Mouse (Mus musculus): Measurements from ENCODE around the gene Akap2. TPM values are rescaled to one million over a fixed set of nuclear protein-coding genes. Genes with fewer than 3 reads are reported as not detected.

The Akap2 gene
- polyA plus RNA-seq, 1 experiment from 2014 or later: 29.9 TPM

- no peaks in the 10 kb centered on the region for H3K36me3 ChIP-seq
- ATAC-seq (ENCODE audit: low FRiP score): no peak
- no peak overlapping the region for H3K27ac ChIP-seq
- peaks cover 4% of the 10 kb centered on the region; the same call in 1 of the 2 replicates for H3K4me1 ChIP-seq
- H3K9ac ChIP-seq: no peak overlapping the region
- no peak overlapping the region for H3K4me3 ChIP-seq
- H3K27me3 ChIP-seq: no peaks in the 10 kb centered on the region
- H3K4me2 ChIP-seq (replicated peaks): no peak overlapping the region
- H3K9me3 ChIP-seq (replicated peaks): no peaks in the 10 kb centered on the region
Observed at GRCm38 (mm10) chr4:57715849-57716248, 1.6 kb upstream of the Akap2 start.

GRCm38 (mm10) chr4:57716735-57717134 lies 722 bp upstream of the Akap2 start:
- Histone ChIP-seq H3K9me3 (replicated peaks) (no peaks in the 10 kb centered on the region), H3K4me3 (no peak overlapping the region), H3K27me3 (no peaks in the 10 kb centered on the region), H3K27ac (no peak overlapping the region), H3K9ac (no peak overlapping the region), H3K4me1 (peaks cover 4% of the 10 kb centered on the region; the same call in 1 of the 2 replicates), H3K4me2 (replicated peaks) (no peak overlapping the region), H3K36me3 (no peaks in the 10 kb centered on the region)
- ATAC-seq (ENCODE audit: low FRiP score): no peak; the same call in 1 of the 2 replicates
- 37% methylated on average over 4 of the region's 4 CpGs for whole genome bisulfite sequencing

GRCm38 (mm10) chr4:57719370-57719769 lies 1.9 kb downstream of the Akap2 start:
- Histone ChIP-seq H3K9ac (no peak overlapping the region), H3K4me2 (replicated peaks) (no peak overlapping the region), H3K4me3 (no peak overlapping the region), H3K4me1 (peaks cover 4% of the 10 kb centered on the region; the same call in 1 of the 2 replicates), H3K27me3 (no peaks in the 10 kb centered on the region), H3K27ac (no peak overlapping the region), H3K9me3 (replicated peaks) (no peaks in the 10 kb centered on the region), H3K36me3 (no peaks in the 10 kb centered on the region)
- no peak for ATAC-seq (ENCODE audit: low FRiP score)
- 93% methylated on average over 1 of the region's 1 CpGs for WGBS

GRCm38 (mm10) chr4:57720869-57721361 lies 3.5 kb downstream of the Akap2 start:
- Histone ChIP-seq H3K27ac (no peak overlapping the region), H3K4me2 (replicated peaks) (no peak overlapping the region), H3K9me3 (replicated peaks) (no peaks in the 10 kb centered on the region), H3K36me3 (no peaks in the 10 kb centered on the region), H3K4me1 (peaks cover 4% of the 10 kb centered on the region; the same call in 1 of the 2 replicates), H3K27me3 (no peaks in the 10 kb centered on the region), H3K9ac (no peak overlapping the region), H3K4me3 (no peak overlapping the region)
- WGBS: 27% methylated on average over 7 of the region's 7 CpGs
- no peak for ATAC-seq (ENCODE audit: low FRiP score)

- ATAC-seq (ENCODE audit: low FRiP score): no peak
- Histone ChIP-seq H3K4me3 (no peak overlapping the region), H3K9me3 (replicated peaks) (no peaks in the 10 kb centered on the region), H3K36me3 (no peaks in the 10 kb centered on the region), H3K9ac (no peak overlapping the region), H3K4me1 (peaks cover 4% of the 10 kb centered on the region; the same call in 1 of the 2 replicates), H3K4me2 (replicated peaks) (no peak overlapping the region), H3K27ac (no peak overlapping the region), H3K27me3 (no peaks in the 10 kb centered on the region)
- WGBS: 84% methylated on average over 4 of the region's 4 CpGs
Observed at GRCm38 (mm10) chr4:57722296-57722695, 4.8 kb downstream of the Akap2 start.

- no peaks in the 10 kb centered on the region for H3K36me3 ChIP-seq
- no peak overlapping the region for H3K9ac ChIP-seq
- 58% methylated on average over 2 of the region's 2 CpGs for WGBS
- ATAC-seq (ENCODE audit: low FRiP score): no peak
- 0 out of 2 replicates have a peak, but pooled peaks cover 4% of the 10 kb centered on the region for H3K4me1 ChIP-seq
- H3K27me3 ChIP-seq: no peaks in the 10 kb centered on the region
- H3K4me2 ChIP-seq (replicated peaks): no peak overlapping the region
- H3K4me3 ChIP-seq: no peak overlapping the region
- no peaks in the 10 kb centered on the region for H3K9me3 ChIP-seq (replicated peaks)
- no peak overlapping the region for H3K27ac ChIP-seq
Observed at GRCm38 (mm10) chr4:57723659-57724058, 6.2 kb downstream of the Akap2 start.

- H3K9ac ChIP-seq: no peak overlapping the region
- H3K4me1 ChIP-seq: 0 out of 2 replicates have a peak, but pooled peaks cover 3% of the 10 kb centered on the region
- no peak overlapping the region for H3K4me2 ChIP-seq (replicated peaks)
- no peak overlapping the region for H3K4me3 ChIP-seq
- no peak overlapping the region for H3K27ac ChIP-seq
- H3K36me3 ChIP-seq: no peaks in the 10 kb centered on the region
- H3K9me3 ChIP-seq (replicated peaks): no peaks in the 10 kb centered on the region
- WGBS: 70% methylated on average over 1 of the region's 1 CpGs
- ATAC-seq (ENCODE audit: low FRiP score): no peak
- no peaks in the 10 kb centered on the region for H3K27me3 ChIP-seq
Observed at GRCm38 (mm10) chr4:57725569-57725968, 8.1 kb downstream of the Akap2 start.

GRCm38 (mm10) chr4:57728611-57729183 lies 11.2 kb downstream of the Akap2 start:
- Histone ChIP-seq H3K4me3 (no peak overlapping the region), H3K9me3 (replicated peaks) (no peaks in the 10 kb centered on the region), H3K9ac (no peak overlapping the region), H3K4me2 (replicated peaks) (no peak overlapping the region), H3K36me3 (no peaks in the 10 kb centered on the region), H3K27ac (no peak overlapping the region), H3K4me1 (no peaks in the 10 kb centered on the region), H3K27me3 (no peaks in the 10 kb centered on the region)
- no peak for ATAC-seq (ENCODE audit: low FRiP score)
- 87% methylated on average over 4 of the region's 4 CpGs for WGBS

- Histone ChIP-seq H3K9ac (no peak overlapping the region), H3K9me3 (replicated peaks) (no peaks in the 10 kb centered on the region), H3K4me2 (replicated peaks) (no peak overlapping the region), H3K36me3 (no peaks in the 10 kb centered on the region), H3K27ac (no peak overlapping the region), H3K27me3 (no peaks in the 10 kb centered on the region), H3K4me1 (no peaks in the 10 kb centered on the region), H3K4me3 (no peak overlapping the region)
- WGBS: 93% methylated on average over 6 of the region's 6 CpGs
- ATAC-seq (ENCODE audit: low FRiP score): no peak
Observed at GRCm38 (mm10) chr4:57730047-57730446, 12.6 kb downstream of the Akap2 start.

GRCm38 (mm10) chr4:57730801-57731598 lies 13.5 kb downstream of the Akap2 start:
- WGBS: 80% methylated on average over 11 of the region's 11 CpGs

GRCm38 (mm10) chr4:57732351-57732750 lies 14.9 kb downstream of the Akap2 start:
- Histone ChIP-seq H3K27ac (no peak overlapping the region), H3K36me3 (no peaks in the 10 kb centered on the region), H3K9ac (no peak overlapping the region), H3K9me3 (replicated peaks) (no peaks in the 10 kb centered on the region), H3K4me3 (no peak overlapping the region), H3K4me1 (no peaks in the 10 kb centered on the region), H3K27me3 (no peaks in the 10 kb centered on the region), H3K4me2 (replicated peaks) (no peak overlapping the region)
- 92% methylated on average over 5 of the region's 5 CpGs for WGBS
- no peak for ATAC-seq (ENCODE audit: low FRiP score)

More at GRCm38 (mm10) chr4:57730801-57731598, 13.5 kb downstream of the Akap2 start:
- Histone ChIP-seq H3K4me3 (no peak overlapping the region), H3K9me3 (replicated peaks) (no peaks in the 10 kb centered on the region), H3K27ac (no peak overlapping the region), H3K27me3 (no peaks in the 10 kb centered on the region), H3K36me3 (no peaks in the 10 kb centered on the region), H3K4me2 (replicated peaks) (no peak overlapping the region), H3K4me1 (no peaks in the 10 kb centered on the region), H3K9ac (no peak overlapping the region)
- no peak for ATAC-seq (ENCODE audit: low FRiP score)

- no peak overlapping the region for H3K4me3 ChIP-seq
- H3K9me3 ChIP-seq (replicated peaks): no peaks in the 10 kb centered on the region
- no peaks in the 10 kb centered on the region for H3K27me3 ChIP-seq
- H3K27ac ChIP-seq: no peak overlapping the region
- no peaks in the 10 kb centered on the region for H3K4me1 ChIP-seq
- ATAC-seq (ENCODE audit: low FRiP score): no peak
- no peaks in the 10 kb centered on the region for H3K36me3 ChIP-seq
- H3K9ac ChIP-seq: no peak overlapping the region
- WGBS: 77% methylated on average over 3 of the region's 3 CpGs
- no peak overlapping the region for H3K4me2 ChIP-seq (replicated peaks)
Observed at GRCm38 (mm10) chr4:57733445-57733844, 16.0 kb downstream of the Akap2 start.

Data from hindbrain, embryonic 12.5 days (tissue).